Mouse (Mus musculus) spleen, postnatal 14 days (tissue): ENCODE data around the gene Fos.

Experiments used
- DNase-seq, 2 experiments: peaks; one replicate each; pipeline ENCODE4 v3.0.0; 2021 to 2022; ENCODE audit warnings: low spot score in 2 of 2

Gene Fos

DNA sequence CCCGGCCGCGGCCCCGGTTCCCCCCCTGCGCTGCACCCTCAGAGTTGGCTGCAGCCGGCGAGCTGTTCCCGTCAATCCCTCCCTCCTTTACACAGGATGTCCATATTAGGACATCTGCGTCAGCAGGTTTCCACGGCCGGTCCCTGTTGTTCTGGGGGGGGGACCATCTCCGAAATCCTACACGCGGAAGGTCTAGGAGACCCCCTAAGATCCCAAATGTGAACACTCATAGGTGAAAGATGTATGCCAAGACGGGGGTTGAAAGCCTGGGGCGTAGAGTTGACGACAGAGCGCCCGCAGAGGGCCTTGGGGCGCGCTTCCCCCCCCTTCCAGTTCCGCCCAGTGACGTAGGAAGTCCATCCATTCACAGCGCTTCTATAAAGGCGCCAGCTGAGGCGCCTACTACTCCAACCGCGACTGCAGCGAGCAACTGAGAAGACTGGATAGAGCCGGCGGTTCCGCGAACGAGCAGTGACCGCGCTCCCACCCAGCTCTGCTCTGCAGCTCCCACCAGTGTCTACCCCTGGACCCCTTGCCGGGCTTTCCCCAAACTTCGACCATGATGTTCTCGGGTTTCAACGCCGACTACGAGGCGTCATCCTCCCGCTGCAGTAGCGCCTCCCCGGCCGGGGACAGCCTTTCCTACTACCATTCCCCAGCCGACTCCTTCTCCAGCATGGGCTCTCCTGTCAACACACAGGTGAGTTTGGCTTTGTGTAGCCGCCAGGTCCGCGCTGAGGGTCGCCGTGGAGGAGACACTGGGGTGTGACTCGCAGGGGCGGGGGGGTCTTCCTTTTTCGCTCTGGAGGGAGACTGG, at the start of gene Fos:
Gene Fos (plus strand): TSS at position 410 of the 817 bp plus-strand sequence.
- peak; percentile 62 to 66 for DNase-seq

DNA sequence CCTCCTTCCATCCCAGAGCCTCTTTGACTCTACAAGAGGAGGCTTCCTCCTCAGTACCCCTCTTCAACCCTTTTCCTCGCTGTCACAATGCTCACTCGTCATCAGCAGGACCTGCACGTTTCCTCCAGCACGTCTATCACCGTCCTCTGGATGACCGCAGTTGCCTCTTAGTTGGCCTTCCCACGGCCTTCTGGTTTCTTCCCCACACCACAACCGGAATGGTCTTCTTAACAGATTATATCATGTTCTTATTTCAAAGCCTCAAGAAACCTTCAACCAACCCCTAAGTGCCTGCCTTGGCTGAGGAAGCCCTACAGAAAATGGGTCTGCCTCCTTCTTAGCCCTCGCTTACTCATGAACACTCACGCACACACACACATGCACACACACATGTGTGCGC, 48.0 kb upstream of the Fos start:
- DNase-seq = no peak

DNA sequence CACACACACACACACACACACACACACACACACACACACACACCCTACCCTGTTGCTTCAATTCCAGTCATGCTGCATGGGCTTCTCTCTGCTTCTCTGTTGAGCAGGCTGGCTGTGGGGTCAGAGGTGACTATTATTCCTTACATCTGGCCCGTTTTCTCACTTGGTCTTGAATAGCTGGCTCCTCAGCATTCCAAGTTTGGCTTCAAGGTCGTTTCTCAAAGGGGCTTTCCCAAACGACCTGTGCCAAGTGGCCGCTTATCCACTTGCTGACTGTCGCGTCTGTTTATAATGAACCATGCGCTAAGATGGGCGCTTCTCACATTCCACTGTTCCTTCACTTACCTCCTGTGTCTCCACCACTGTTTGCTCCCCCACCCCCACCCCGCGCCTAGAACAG, 47.6 kb upstream of the Fos start:
- DNase-seq = no peak

DNA sequence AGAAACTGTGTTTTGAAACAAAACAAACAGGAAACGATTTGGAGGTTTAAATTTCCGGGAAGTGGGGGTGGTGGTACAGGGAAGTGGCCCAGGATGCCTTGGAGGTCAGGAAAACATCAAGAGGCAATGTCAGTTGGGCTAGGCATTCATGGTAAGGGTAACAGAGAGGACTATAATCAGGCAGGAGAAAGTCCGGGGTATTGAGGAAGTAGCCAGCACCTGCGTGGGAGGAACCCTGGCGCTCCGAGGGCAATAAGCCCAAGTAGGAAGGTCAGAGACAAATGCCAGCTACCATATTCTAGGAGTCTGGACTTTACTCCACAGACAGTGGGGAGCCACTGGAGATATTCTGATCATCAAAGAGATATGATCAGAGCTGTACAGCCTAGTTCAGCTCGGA, 45.9 kb upstream of the Fos start:
- DNase-seq = no peak

DNA sequence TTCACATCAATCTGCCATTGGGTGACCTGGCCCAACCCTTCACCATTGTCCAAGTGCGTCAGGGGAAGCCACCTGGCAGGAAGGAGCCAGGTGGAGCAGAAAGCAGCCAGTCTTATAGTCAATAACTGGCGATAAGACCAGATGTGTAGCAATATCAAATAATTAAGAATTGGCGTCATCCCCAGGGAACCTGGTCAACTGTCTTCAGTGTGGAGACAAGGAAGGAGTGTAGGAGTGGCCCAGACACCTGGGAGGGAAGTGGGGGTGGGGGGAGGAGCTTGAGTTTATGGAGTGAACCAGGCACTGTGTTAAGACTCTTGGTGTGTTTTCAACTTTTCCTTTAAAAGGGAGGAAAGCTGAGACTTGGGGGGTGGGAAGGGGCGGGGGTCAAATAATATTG, 43.7 kb upstream of the Fos start:
- DNase-seq = no peak

DNA sequence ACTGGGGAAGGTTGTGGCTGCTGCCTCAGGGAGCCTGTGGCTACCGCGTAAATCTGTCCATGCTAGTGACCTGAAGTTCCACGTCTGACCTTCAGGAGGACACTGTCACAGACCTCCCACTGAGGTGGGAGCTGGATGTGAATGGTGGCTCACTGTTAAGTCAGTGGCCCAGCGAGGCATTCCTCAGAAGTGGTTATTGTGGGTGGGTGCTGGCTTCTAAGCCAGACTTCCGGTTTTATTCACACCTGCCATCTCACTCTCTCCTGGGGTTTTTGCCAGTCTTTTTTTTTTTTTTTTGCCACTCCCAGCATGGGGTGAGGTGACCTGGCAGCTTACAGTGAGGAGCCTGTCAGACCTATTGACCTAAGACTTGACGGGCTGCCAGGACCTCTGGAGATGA, 43.3 kb upstream of the Fos start:
- no peak for DNase-seq

DNA sequence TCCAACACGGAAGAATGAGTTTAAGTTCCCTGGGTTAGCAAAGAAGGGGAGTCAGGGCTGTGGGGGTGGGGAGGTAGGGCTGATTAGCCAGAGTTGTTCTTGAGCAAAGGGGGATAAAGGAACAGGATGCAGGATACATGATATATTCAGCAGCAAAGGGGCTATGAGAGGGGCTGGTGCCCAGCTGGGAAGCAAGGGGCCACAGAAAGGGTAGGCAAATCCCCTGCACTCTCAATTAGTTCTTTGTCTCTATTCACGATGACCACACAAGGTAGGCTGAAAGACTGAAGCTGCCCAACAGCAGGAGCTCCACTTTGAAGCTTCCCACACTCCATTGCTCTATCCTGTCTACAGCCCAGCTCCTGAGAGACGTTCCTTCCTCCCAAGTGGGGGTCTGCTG, 39.8 kb upstream of the Fos start:
- DNase-seq = no peak

DNA sequence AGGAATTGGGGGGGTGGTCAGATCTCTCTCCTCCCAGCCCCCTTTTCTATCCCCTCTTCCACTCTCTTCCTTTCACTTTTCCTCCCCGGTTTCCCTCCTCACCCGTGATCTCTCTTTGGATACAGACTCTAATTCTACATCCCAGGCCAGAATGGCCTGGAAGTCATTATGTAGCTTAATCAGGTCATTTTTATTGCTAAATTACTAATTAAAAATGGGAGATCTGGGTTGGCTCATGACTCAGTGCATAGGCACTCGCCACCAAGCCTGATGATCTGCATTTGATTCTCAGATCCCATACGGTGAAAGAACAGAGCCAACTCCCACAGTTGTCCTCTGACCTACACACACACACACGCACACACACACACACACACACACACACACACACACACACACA, 39.2 kb upstream of the Fos start:
- no peak for DNase-seq

DNA sequence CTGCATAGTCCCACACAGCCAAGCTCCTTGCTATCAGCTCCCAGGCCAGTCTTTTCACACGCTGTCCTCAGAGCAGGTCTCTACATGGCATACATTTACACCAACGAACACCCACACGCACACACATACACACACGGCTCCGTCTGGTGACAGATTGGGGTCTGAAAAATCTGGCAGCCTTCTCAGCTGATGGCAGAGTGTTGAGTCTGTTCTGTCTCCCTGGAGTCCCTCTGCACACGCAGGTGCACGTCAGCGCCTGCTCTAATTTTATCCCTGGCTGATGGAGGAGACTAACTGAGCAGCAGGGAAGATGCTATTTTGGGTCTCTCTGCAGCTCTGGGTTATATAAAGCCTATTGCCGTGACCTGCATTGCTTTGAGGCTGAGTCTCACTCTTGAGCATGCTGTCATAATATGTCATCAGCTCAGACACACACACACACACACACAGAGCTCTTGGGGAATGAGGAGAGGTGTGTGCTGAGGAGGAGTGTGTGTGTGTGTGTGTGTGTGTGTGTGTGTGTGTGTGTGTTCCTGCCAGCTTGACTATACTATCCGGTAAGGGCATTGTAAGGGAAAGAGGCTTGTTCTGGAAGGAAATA, 37.6 kb upstream of the Fos start:
- DNase-seq = no peak

DNA sequence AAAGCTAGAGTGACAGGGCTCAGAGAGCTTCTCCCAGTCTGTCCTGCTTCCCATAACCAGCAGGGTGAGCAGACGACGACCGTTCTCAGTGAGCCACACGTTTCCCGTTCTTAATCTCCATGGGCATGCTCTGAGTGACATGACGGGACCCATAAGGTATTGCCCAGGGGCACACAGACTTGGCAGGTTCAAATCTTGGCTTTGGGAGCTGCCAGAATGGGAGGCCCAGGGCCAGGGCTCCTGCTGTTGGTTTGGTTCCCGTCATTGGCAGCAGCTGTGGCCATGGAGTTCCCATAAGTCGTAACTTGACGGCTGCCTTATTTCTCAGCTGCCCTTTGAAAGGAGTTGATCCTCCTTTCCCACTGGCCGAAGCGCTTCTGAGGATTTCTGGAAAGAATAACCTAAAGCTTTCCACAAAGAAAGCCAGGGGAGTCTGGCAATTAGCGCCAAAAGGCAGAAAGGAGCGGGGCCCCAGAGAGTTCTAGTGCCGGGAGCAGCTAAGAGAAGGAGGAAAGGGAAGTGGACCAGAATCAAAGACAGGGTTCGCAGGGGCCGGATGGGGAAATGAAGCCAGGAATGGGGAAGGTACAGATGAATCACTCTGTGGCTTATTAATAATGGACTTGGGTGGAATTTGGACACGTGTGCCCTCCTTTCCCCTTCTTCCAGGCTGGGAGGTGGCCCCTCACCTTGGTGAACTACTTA, 36.4 kb upstream of the Fos start:
- no peak for DNase-seq

DNA sequence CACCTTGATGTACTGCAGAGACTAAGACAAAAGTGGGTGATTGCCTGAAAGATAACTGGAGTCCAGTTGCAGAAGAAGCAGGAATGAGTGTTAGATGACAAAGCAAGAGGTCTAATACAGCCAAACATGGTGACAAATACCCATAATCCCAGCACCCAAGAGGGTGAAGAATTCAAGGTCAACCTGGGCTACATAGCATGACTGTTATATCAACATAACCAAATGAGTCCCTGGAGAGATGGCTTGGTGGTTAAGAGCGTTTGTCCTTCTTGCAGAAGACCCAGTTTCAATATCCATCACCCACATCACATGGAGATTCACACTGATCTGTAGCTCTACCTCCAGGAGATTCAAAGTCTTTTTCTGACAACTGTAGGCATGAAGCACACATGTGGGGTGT, 30.2 kb upstream of the Fos start:
- no peak for DNase-seq

DNA sequence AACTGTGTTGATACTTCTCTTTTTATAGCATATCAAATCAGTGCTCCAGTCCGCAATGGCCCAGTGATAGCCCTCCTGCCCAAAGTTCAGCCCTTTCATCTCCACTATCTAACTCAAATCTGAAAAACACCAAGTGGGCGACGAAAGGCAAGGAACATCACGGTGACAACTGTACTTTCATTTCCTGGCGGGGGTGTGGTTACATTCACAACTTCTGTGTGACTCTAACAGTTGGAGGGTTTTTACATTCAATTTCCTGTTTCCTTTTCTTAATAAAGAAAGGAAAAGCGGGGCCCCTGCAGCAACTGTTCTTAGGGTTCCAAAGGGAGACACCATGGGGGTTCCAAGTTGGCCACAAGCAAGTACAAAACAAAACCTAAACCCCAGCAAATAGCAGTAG, 29.0 kb upstream of the Fos start:
- DNase-seq = peak in 1 of 2 experiments; percentile 25

DNA sequence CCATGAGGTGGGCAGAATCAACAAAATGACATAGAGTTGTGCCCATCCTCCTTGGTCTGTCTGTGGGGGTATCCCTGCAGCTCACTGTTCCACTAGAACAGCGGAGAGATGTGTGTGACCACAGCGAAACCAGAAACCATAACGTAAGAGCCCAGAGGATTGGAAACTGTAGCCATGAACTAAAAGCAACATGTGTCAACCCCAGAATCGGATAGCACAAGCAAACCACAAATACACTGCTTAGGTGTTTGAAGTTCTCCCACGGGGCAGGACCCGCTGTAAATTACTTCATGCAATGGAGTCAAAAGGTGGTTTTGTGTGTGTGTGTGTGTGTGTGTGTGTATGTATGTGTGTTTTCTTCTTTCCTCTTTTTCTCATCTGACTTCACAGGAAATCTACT, 26.7 kb upstream of the Fos start:
- DNase-seq = no peak

DNA sequence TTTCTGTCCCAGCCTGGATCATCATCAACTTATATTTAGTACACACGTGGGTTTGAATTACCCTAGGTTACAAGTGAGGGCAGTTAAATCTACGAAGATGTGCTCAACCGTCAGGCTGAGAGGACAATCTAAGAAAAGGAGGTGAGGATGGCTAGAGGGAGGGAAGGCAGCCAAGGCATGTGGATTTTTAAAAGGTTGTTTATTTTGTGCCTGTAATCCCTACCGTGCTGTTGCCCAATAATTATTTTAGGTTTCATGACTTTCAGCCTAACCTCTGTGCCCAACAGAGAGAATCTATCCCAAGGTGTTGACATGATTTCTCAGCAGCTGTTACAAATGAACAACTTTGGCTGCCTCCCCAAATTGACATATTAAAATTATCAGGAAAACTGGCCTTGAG, 26.2 kb upstream of the Fos start:
- DNase-seq = no peak

DNA sequence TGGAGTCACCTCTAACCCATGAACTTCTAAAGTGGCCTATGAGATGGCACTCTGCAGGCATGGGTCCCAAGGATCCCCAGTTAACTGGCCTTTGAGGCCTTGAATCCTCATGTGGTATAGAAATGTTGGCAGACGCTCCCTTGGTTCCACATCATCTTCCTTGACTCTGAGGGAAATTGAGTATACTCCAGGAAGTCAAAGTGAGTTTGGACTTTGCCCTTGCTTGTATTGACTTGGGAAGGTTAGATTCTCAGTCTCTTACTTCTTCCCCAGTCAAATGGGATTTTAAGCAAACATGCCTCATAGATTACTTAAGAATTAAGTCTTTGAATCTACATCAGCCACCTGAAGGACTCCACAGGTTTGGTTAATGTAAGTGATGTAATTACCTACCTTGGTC, 24.2 kb upstream of the Fos start:
- DNase-seq = no peak

DNA sequence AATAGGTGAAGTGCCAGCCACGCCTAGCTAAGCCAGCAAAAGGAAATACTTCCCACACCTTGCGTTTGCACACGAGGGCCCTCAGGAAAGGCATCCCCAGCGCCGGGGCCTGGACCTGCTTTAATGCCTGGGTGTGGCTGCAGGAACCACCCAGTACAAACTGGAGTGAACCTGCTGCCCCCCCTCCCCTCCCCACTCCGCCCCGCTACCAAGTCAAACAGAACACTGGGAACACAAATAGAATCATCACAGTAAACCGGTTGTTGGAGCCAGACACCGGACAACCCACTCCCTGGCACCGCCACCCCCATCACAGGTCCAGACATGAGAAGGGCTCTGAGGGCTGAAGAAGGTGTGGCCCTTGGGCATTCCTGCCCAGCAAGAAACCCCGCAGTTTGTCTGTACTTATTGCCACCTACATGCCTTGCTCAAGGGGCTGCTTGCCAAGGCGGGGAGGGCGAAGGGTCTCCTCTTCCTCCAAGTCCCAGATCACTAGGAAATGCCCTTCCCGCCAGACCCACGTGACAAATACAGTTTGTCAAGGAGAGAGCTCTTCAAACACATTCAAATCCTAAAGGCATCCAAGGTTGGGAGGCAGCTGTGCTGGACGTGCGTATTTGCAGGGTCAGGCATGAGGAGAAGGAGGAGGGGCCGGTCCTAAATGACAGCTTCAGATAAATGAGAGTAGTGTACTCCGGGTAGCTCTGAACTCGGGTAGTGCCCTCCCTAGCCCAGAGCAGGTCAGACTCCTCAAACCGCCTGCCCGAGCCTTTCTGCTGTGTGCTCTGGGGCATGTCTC, 21.8 kb upstream of the Fos start:
- no peak for DNase-seq

DNA sequence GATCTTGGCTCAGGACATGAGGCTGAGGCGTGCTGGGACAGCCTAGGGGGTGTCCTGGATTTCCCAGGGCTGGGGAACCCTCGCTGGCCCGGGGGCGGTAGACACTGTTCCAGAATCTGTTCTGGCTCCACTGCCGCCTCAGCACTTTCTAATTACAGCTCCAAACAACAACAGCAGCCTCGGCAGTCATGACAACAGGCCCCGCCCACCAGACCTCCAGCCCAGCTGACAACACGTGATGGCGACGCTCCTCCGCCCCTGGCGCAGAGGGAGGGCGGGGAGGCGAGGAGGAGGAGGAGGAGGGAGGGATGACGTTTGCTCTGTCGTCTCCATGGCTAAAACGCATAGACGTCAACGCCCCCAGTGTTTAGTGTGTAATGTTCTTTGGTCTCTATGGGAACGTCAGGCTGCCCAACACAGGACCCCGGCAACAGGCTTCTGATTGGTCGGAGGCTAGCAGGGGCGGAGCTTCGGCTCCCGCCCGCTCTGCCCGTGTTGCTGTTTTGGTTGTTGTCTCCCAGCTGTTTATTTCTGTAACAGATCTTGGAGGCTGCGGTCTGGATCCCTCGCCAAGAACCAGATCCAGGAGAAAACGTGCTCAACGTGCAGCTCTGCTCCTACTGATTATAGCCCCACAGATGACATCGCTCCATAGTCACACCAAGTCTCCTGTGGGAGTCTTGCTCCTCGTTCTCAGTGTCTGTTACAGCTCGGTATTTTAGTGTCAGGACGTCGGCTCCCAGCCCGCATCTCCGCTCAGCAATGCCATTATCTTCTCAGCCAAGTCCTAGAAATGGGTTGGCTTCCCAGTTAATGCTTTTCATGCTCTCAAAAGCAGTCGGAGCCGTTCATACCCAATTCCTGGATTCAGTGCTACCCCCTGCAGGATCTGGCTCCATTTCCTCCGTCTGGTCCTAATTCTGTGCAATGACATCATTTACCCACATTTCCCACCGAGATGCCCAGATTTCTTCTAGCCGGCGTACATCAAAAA, 18.3 kb upstream of the Fos start:
- DNase-seq = peak; percentile 86 to 90

DNA sequence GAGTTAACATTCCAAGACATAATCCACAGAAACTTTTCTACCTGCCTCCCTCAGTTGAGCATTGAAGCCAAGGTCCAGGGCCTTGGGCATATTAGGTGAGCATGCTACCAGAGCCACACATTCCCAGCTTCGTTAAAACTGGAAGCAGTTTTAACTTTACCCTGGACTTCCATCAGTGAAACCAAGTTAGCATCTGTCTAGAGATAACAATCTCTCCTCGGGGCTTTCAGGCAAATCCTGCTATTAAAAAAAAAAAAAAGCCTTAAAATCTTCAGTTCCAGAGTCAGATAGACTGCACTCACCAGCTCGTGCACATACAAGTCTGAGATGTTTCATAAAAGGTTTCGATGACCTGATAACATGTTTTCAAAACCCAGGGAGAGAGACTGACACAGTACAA, 17.4 kb upstream of the Fos start:
- no peak for DNase-seq

DNA sequence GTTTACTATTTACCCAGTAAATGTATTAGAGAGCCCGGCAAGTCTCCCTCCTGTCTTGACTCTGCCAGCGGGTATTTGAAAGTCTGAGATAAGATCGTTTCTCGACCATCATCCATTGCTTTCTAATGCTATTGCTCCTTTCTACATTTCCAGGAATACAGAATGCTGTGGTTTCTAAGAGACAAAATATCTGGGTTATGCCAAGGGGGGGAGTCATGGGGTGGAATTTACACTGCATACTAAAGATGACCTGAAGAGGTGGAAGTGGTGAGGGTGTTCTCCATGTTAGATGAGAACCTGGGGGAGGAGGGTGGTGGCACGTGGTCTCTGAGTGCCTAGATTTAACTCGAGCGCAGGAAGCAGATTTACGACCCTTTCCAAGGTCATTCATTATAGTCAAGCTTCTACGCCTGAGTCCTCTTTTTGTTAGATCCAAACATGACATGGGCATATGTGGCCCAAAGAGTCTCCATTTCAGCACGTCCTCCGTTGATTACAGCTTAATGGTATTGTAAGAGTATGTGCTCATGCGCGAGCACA, 16.7 kb upstream of the Fos start:
- no peak for DNase-seq

DNA sequence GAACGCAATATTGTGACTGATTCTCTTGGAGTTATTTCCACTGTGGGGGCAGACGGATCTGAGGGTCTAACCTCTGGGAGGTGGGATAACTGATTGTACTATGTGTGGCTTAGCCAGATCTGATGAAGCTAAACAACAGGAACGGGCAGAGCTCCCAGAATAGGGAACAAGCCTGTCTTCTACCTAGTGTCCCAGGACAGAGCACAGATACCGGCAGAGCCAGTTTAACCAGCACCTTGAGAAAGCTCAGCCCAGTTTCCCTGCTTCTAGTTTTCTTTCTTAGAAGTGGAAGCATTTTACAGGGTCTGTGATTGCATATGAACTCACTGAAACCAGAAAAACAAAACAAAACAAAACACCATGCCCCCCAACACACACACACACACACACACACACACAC, 13.9 kb upstream of the Fos start:
- no peak for DNase-seq
